Mouse (Mus musculus): Measurements from ENCODE around the gene Cxcl12. TPM values are rescaled to one million over a fixed set of nuclear protein-coding genes. Genes with fewer than 3 reads are reported as not detected.

Gene Cxcl12
- polyA plus RNA-seq, 1 experiment from 2014 or later: 116 TPM

DNA sequence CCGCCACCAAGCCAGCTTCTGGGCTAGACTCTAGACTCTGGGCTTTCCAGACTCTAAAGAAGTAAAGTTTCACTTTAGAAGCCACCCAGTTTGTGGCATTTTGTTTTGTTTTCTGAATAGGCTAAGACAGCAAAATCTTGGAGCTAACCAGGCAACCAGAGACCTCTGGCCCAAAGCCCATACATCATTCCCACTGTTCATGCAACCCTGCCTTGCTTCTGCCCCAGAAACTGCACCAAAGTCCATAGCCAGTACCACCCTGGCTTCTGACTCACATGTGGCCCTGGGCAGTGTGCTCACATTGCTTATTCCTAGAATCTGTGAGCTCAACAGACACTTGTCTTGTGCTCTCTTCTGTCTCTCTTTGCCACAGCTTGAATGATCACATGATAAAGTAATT is 39.0 kb downstream of the Cxcl12 start:
- no peak for ATAC-seq
- WGBS: 100% methylated on average over 1 of the region's 1 CpGs
- H3K4me1 ChIP-seq (ENCODE audit: control insufficient read depth, insufficient read depth, low read length): peaks cover 4% of the 10 kb centered on the region; the same call in 1 of the 2 replicates
- no peak overlapping the region for H3K27ac ChIP-seq (ENCODE audit: low read length)
- no peak overlapping the region for H3K4me2 ChIP-seq (ENCODE audit: low read depth, low read length)
- H3K36me3 ChIP-seq (ENCODE audit: control insufficient read depth, insufficient read depth, low read length): no peaks in the 10 kb centered on the region
- H3K27me3 ChIP-seq (replicated peaks; ENCODE audit: control insufficient read depth, insufficient read depth, low read length): no peaks in the 10 kb centered on the region
- no peak overlapping the region for H3K9ac ChIP-seq (ENCODE audit: low read depth, low read length)
- no peak overlapping the region for H3K4me3 ChIP-seq (ENCODE audit: low read length)
- no peaks in the 10 kb centered on the region for H3K9me3 ChIP-seq (ENCODE audit: control insufficient read depth, low read length)

- 22% methylated on average over 6 of the region's 6 CpGs for WGBS
- peak; percentile 77 for ATAC-seq
- Histone ChIP-seq H3K27me3 (replicated peaks; ENCODE audit: control insufficient read depth, insufficient read depth, low read length) (no peaks in the 10 kb centered on the region), H3K27ac (ENCODE audit: low read length) (no peak overlapping the region), H3K4me2 (ENCODE audit: low read depth, low read length) (no peak overlapping the region), H3K4me1 (ENCODE audit: control insufficient read depth, insufficient read depth, low read length) (peaks cover 4% of the 10 kb centered on the region; the same call in 1 of the 2 replicates), H3K36me3 (ENCODE audit: control insufficient read depth, insufficient read depth, low read length) (no peaks in the 10 kb centered on the region), H3K9me3 (ENCODE audit: control insufficient read depth, low read length) (no peaks in the 10 kb centered on the region), H3K4me3 (ENCODE audit: low read length) (no peak overlapping the region), H3K9ac (ENCODE audit: low read depth, low read length) (no peak overlapping the region)
These were observed 41.8 kb downstream of the Cxcl12 start for GRCm38 (mm10) chr6:117210086-117210485.

DNA sequence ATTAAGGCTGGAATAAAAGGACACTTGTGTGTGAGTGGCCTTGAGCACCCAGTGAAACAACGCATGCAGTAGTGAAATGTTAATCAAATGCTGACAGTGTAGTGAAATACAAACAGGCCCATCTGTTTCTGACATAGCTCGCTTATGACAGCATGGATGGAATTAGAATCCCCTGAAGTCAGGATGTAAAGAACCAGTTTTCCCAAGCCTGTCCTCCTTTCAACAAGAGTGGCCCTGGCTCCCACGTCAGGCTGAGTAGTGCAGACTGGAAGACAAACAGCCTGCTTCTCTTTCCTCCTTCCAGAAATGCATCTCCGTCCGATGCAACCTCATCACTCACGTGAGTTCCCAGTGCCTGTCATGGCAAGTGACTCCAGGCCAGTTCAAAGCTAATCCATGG is 42.2 kb downstream of the Cxcl12 start:
- Histone ChIP-seq H3K9me3 (ENCODE audit: control insufficient read depth, low read length) (no peaks in the 10 kb centered on the region), H3K27me3 (replicated peaks; ENCODE audit: control insufficient read depth, insufficient read depth, low read length) (no peaks in the 10 kb centered on the region), H3K4me3 (ENCODE audit: low read length) (no peak overlapping the region), H3K4me1 (ENCODE audit: control insufficient read depth, insufficient read depth, low read length) (peaks cover 4% of the 10 kb centered on the region; the same call in 1 of the 2 replicates), H3K36me3 (ENCODE audit: control insufficient read depth, insufficient read depth, low read length) (no peaks in the 10 kb centered on the region), H3K4me2 (ENCODE audit: low read depth, low read length) (no peak overlapping the region), H3K27ac (ENCODE audit: low read length) (no peak overlapping the region), H3K9ac (ENCODE audit: low read depth, low read length) (no peak overlapping the region)
- ATAC-seq: peak; percentile 26; the same call in 1 of the 2 replicates
- 36% methylated on average over 6 of the region's 6 CpGs for WGBS

- no peak for ATAC-seq
- Histone ChIP-seq H3K36me3 (ENCODE audit: control insufficient read depth, insufficient read depth, low read length) (no peaks in the 10 kb centered on the region), H3K27me3 (replicated peaks; ENCODE audit: control insufficient read depth, insufficient read depth, low read length) (no peaks in the 10 kb centered on the region), H3K27ac (ENCODE audit: low read length) (no peak overlapping the region), H3K4me3 (ENCODE audit: low read length) (no peak overlapping the region), H3K4me2 (ENCODE audit: low read depth, low read length) (no peak overlapping the region), H3K4me1 (ENCODE audit: control insufficient read depth, insufficient read depth, low read length) (peaks cover 4% of the 10 kb centered on the region; the same call in 1 of the 2 replicates), H3K9ac (ENCODE audit: low read depth, low read length) (no peak overlapping the region), H3K9me3 (ENCODE audit: control insufficient read depth, low read length) (no peaks in the 10 kb centered on the region)
- WGBS: 85% methylated on average over 5 of the region's 5 CpGs
These were observed 46.2 kb downstream of the Cxcl12 start for GRCm38 (mm10) chr6:117214506-117214905.

DNA sequence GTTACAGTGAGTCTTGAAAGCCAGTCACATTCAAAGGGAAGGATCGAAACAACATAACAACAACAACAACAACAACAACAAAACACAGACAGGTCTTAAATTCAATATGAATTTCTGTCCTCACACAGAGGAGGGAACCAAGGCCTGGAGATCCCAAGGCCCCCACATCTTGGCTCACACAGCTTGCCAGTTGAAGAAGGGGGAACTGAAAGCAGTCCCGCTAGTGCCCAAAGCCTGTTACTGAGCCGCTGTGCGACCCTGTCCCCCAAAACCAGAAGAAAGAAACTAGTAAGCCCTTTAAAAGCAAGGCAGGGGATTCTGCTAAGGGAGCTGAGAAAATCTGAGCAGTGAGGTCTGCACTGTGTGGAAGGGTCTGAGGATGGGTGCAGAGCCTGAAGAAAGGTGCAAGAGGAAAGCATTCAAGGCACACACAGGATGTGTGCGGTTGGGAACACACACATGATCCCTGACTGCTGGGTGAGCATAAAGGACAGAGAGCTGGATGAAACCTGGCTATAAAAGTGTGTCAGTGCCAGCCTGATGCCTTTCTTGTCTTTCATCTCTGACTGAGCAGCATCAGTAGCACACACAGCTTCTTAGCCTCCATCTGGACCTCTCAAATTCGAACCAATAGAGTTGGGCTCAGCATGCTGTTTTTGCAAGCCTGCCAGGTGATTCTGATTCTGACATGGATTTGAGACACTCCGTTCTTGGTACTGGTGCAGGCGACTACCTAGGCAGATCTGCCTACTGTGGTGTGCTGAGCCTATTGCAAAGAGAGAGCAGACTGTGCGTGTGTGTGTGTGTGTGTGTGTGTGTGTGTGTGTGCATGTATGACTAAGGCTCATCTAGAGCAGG is 50.3 kb downstream of the Cxcl12 start:
- no peaks in the 10 kb centered on the region for H3K4me1 ChIP-seq (ENCODE audit: control insufficient read depth, insufficient read depth, low read length)
- H3K27ac ChIP-seq (ENCODE audit: low read length): no peak overlapping the region
- no peak for ATAC-seq
- H3K36me3 ChIP-seq (ENCODE audit: control insufficient read depth, insufficient read depth, low read length): no peaks in the 10 kb centered on the region
- H3K4me2 ChIP-seq (ENCODE audit: low read depth, low read length): no peak overlapping the region
- no peak overlapping the region for H3K9ac ChIP-seq (ENCODE audit: low read depth, low read length)
- H3K9me3 ChIP-seq (ENCODE audit: control insufficient read depth, low read length): no peaks in the 10 kb centered on the region
- 87% methylated on average over 9 of the region's 9 CpGs for WGBS
- H3K4me3 ChIP-seq (ENCODE audit: low read length): no peak overlapping the region
- H3K27me3 ChIP-seq (replicated peaks; ENCODE audit: control insufficient read depth, insufficient read depth, low read length): no peaks in the 10 kb centered on the region

DNA sequence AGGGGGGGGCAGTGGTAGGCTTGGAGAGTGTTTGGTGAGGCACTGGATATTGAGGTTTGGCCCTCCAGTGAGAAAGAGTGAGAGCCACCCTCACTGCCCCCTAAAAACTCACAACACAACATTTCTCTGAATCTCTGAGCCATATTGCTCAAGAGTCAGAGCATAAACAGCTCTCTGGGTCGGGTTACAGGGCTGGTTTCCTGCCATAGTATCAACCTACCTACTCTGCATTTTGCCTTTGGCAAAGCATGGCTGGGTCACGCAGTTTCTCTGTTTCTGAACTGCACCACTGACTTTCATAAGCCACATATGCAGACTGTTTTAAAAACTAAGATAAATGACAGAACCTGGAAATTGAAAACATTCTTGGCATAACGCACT is 51.0 kb downstream of the Cxcl12 start:
- Histone ChIP-seq H3K27ac (ENCODE audit: low read length) (no peak overlapping the region), H3K9me3 (ENCODE audit: control insufficient read depth, low read length) (no peaks in the 10 kb centered on the region), H3K9ac (ENCODE audit: low read depth, low read length) (no peak overlapping the region), H3K4me2 (ENCODE audit: low read depth, low read length) (no peak overlapping the region), H3K36me3 (ENCODE audit: control insufficient read depth, insufficient read depth, low read length) (no peaks in the 10 kb centered on the region), H3K4me3 (ENCODE audit: low read length) (no peak overlapping the region), H3K4me1 (ENCODE audit: control insufficient read depth, insufficient read depth, low read length) (no peaks in the 10 kb centered on the region), H3K27me3 (replicated peaks; ENCODE audit: control insufficient read depth, insufficient read depth, low read length) (no peaks in the 10 kb centered on the region)
- 55% methylated on average over 3 of the region's 3 CpGs for WGBS
- no peak for ATAC-seq

DNA sequence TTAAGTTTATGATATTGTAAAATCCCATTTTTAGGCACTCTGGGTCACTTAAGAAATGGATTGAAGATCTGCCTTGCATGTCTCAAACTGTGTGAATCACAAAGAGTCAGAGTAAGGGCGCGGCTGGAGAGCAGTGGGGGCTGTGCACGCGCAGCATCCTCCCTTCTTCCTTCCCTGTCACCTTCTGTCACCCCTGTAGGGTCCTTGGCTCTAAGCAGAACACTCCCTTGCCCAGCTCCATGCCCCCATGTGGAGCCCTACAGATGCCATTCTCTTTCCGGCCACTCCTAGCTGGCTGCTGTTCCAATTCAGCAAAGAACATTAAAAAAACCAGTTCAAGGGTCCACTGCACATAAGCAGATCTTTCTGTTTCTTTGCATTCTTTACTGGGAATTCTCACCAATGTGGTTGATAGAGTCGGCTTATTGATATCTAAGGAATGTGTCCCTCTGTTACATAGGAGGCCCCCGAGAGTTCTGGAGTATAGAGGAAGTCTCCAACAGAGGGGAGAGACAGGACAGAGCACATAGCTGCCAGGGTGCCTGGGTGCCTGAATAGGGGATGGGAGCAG is 51.7 kb downstream of the Cxcl12 start:
- ATAC-seq: no peak
- WGBS: 76% methylated on average over 7 of the region's 7 CpGs
- no peak overlapping the region for H3K4me2 ChIP-seq (ENCODE audit: low read depth, low read length)

DNA sequence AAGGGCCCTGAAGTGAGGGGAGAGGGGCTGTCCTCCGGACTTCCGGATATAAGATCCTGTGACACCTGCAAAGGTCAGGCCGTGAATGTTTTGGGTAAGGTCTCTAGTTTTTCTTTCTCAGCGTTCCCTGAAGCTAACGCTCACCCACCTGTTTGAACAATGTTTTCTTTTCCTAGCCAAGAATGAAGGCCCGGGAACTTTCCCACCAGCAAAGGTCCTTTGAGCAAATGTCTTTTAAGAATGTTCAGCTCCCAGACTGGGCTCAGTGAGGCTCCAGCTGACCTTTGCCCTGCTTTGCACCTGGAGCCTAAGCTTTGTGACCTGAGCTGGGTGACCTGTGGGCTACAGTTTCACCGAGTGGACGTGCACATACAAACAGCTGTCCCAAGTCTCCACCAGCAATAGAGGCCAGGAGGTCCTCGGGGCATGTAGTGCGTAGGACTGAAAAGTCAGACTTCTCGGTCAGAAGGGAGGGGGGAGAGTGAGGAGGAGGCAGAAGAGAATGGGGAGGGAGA is 52.6 kb downstream of the Cxcl12 start:
- ATAC-seq: no peak
- H3K4me2 ChIP-seq (ENCODE audit: low read depth, low read length): no peak overlapping the region
- no peaks in the 10 kb centered on the region for H3K27me3 ChIP-seq (replicated peaks; ENCODE audit: control insufficient read depth, insufficient read depth, low read length)
- WGBS: 76% methylated on average over 11 of the region's 11 CpGs
- no peaks in the 10 kb centered on the region for H3K36me3 ChIP-seq (ENCODE audit: control insufficient read depth, insufficient read depth, low read length)
- H3K27ac ChIP-seq (ENCODE audit: low read length): no peak overlapping the region
- no peak overlapping the region for H3K4me3 ChIP-seq (ENCODE audit: low read length)
- no peaks in the 10 kb centered on the region for H3K4me1 ChIP-seq (ENCODE audit: control insufficient read depth, insufficient read depth, low read length)
- no peak overlapping the region for H3K9ac ChIP-seq (ENCODE audit: low read depth, low read length)
- H3K9me3 ChIP-seq (ENCODE audit: control insufficient read depth, low read length): no peaks in the 10 kb centered on the region

More for the DNA sequence above, 51.7 kb downstream of the Cxcl12 start:
- Histone ChIP-seq H3K9ac (ENCODE audit: low read depth, low read length) (no peak overlapping the region), H3K4me1 (ENCODE audit: control insufficient read depth, insufficient read depth, low read length) (no peaks in the 10 kb centered on the region), H3K36me3 (ENCODE audit: control insufficient read depth, insufficient read depth, low read length) (no peaks in the 10 kb centered on the region), H3K4me3 (ENCODE audit: low read length) (no peak overlapping the region), H3K27me3 (replicated peaks; ENCODE audit: control insufficient read depth, insufficient read depth, low read length) (no peaks in the 10 kb centered on the region), H3K9me3 (ENCODE audit: control insufficient read depth, low read length) (no peaks in the 10 kb centered on the region), H3K27ac (ENCODE audit: low read length) (no peak overlapping the region)

All from intestine, embryonic 16.5 days (tissue).